Mouse (Mus musculus): ENCODE data around the gene Rab2b. TPM values are rescaled to one million over a fixed set of nuclear protein-coding genes. Genes with fewer than 3 reads are reported as not detected.

The Rab2b gene
- polyA plus RNA-seq, 1 experiment from 2014 or later: 16.4 TPM

GRCm38 (mm10) chr14:52246129-52246528 is 33.2 kb downstream of the Rab2b start:
- H3K4me1 ChIP-seq (ENCODE audit: control insufficient read depth, insufficient read depth, low read length): peaks cover 10% of the 10 kb centered on the region
- H3K4me3 ChIP-seq (ENCODE audit: low read depth, low read length): no peak overlapping the region
- no peak overlapping the region for H3K9ac ChIP-seq (ENCODE audit: low read depth, low read length)
- no peaks in the 10 kb centered on the region for H3K9me3 ChIP-seq (replicated peaks; ENCODE audit: control insufficient read depth, low read length)
- H3K27me3 ChIP-seq (ENCODE audit: control insufficient read depth, insufficient read depth, low read length): no peaks in the 10 kb centered on the region
- 77% methylated on average over 4 of the region's 4 CpGs for WGBS (ENCODE audit: insufficient replicate concordance)
- ATAC-seq (replicated peaks; ENCODE audit: insufficient number of reproducible peaks, low FRiP score, low TSS enrichment): no peak
- H3K27ac ChIP-seq (ENCODE audit: low read depth, low read length): no peak overlapping the region
- no peaks in the 10 kb centered on the region for H3K36me3 ChIP-seq (ENCODE audit: control insufficient read depth, insufficient read depth, low read length)
- no peak overlapping the region for H3K4me2 ChIP-seq

GRCm38 (mm10) chr14:52244690-52245042 is 34.7 kb downstream of the Rab2b start:
- Histone ChIP-seq H3K4me3 (ENCODE audit: low read depth, low read length) (peak overlapping the region; percentile 89), H3K4me1 (ENCODE audit: control insufficient read depth, insufficient read depth, low read length) (peaks cover 10% of the 10 kb centered on the region), H3K36me3 (ENCODE audit: control insufficient read depth, insufficient read depth, low read length) (no peaks in the 10 kb centered on the region), H3K4me2 (peak overlapping the region; percentile 84), H3K9me3 (replicated peaks; ENCODE audit: control insufficient read depth, low read length) (no peaks in the 10 kb centered on the region), H3K9ac (ENCODE audit: low read depth, low read length) (peak overlapping the region; percentile 87), H3K27me3 (ENCODE audit: control insufficient read depth, insufficient read depth, low read length) (no peaks in the 10 kb centered on the region), H3K27ac (ENCODE audit: low read depth, low read length) (peak overlapping the region; percentile 70)
- WGBS (ENCODE audit: insufficient replicate concordance): 8% methylated on average over 7 of the region's 7 CpGs
- ATAC-seq (replicated peaks; ENCODE audit: insufficient number of reproducible peaks, low FRiP score, low TSS enrichment): peak; percentile 66

GRCm38 (mm10) chr14:52244041-52244689 is 35.2 kb downstream of the Rab2b start:
- WGBS (ENCODE audit: insufficient replicate concordance): 0% methylated on average over 32 of the region's 32 CpGs
- H3K27ac ChIP-seq (ENCODE audit: low read depth, low read length): peak overlapping the region; percentile 70
- H3K4me3 ChIP-seq (ENCODE audit: low read depth, low read length): peak overlapping the region; percentile 89
- peak; percentile 96 for ATAC-seq (replicated peaks; ENCODE audit: insufficient number of reproducible peaks, low FRiP score, low TSS enrichment)
- H3K9me3 ChIP-seq (replicated peaks; ENCODE audit: control insufficient read depth, low read length): no peaks in the 10 kb centered on the region
- peak overlapping the region; percentile 84 for H3K4me2 ChIP-seq
- H3K27me3 ChIP-seq (ENCODE audit: control insufficient read depth, insufficient read depth, low read length): no peaks in the 10 kb centered on the region
- no peaks in the 10 kb centered on the region for H3K36me3 ChIP-seq (ENCODE audit: control insufficient read depth, insufficient read depth, low read length)
- peaks cover 10% of the 10 kb centered on the region for H3K4me1 ChIP-seq (ENCODE audit: control insufficient read depth, insufficient read depth, low read length)
- H3K9ac ChIP-seq (ENCODE audit: low read depth, low read length): peak overlapping the region; percentile 87

- no peak for ATAC-seq (replicated peaks; ENCODE audit: insufficient number of reproducible peaks, low FRiP score, low TSS enrichment)
- Histone ChIP-seq H3K36me3 (ENCODE audit: control insufficient read depth, insufficient read depth, low read length) (peaks cover 37% of the 10 kb centered on the region), H3K27me3 (ENCODE audit: control insufficient read depth, insufficient read depth, low read length) (no peaks in the 10 kb centered on the region), H3K27ac (ENCODE audit: low read depth, low read length) (no peak overlapping the region), H3K9ac (ENCODE audit: low read depth, low read length) (no peak overlapping the region), H3K4me3 (ENCODE audit: low read depth, low read length) (no peak overlapping the region), H3K4me1 (ENCODE audit: control insufficient read depth, insufficient read depth, low read length) (no peaks in the 10 kb centered on the region), H3K4me2 (no peak overlapping the region), H3K9me3 (replicated peaks; ENCODE audit: control insufficient read depth, low read length) (no peaks in the 10 kb centered on the region)
- WGBS (ENCODE audit: insufficient replicate concordance): 93% methylated on average over 1 of the region's 1 CpGs
Observed at GRCm38 (mm10) chr14:52236216-52236615, 43.1 kb downstream of the Rab2b start.

- Histone ChIP-seq H3K9ac (ENCODE audit: low read depth, low read length) (no peak overlapping the region), H3K4me1 (ENCODE audit: control insufficient read depth, insufficient read depth, low read length) (no peaks in the 10 kb centered on the region)
- no peak for ATAC-seq (replicated peaks; ENCODE audit: insufficient number of reproducible peaks, low FRiP score, low TSS enrichment)
Observed at GRCm38 (mm10) chr14:52235165-52235564, 44.2 kb downstream of the Rab2b start.

GRCm38 (mm10) chr14:52232249-52232648 is 47.1 kb downstream of the Rab2b start:
- H3K36me3 ChIP-seq (ENCODE audit: control insufficient read depth, insufficient read depth, low read length): peaks cover 56% of the 10 kb centered on the region
- H3K9ac ChIP-seq (ENCODE audit: low read depth, low read length): no peak overlapping the region
- 75% methylated on average over 6 of the region's 6 CpGs for WGBS (ENCODE audit: insufficient replicate concordance)
- H3K4me2 ChIP-seq: no peak overlapping the region
- no peak overlapping the region for H3K27ac ChIP-seq (ENCODE audit: low read depth, low read length)
- no peaks in the 10 kb centered on the region for H3K9me3 ChIP-seq (replicated peaks; ENCODE audit: control insufficient read depth, low read length)
- no peaks in the 10 kb centered on the region for H3K4me1 ChIP-seq (ENCODE audit: control insufficient read depth, insufficient read depth, low read length)
- H3K4me3 ChIP-seq (ENCODE audit: low read depth, low read length): no peak overlapping the region
- ATAC-seq (replicated peaks; ENCODE audit: insufficient number of reproducible peaks, low FRiP score, low TSS enrichment): no peak
- no peaks in the 10 kb centered on the region for H3K27me3 ChIP-seq (ENCODE audit: control insufficient read depth, insufficient read depth, low read length)

More at GRCm38 (mm10) chr14:52235165-52235564, 44.2 kb downstream of the Rab2b start:
- 95% methylated on average over 7 of the region's 7 CpGs for WGBS (ENCODE audit: insufficient replicate concordance)
- Histone ChIP-seq H3K36me3 (ENCODE audit: control insufficient read depth, insufficient read depth, low read length) (peaks cover 47% of the 10 kb centered on the region), H3K4me2 (no peak overlapping the region), H3K27me3 (ENCODE audit: control insufficient read depth, insufficient read depth, low read length) (no peaks in the 10 kb centered on the region), H3K9me3 (replicated peaks; ENCODE audit: control insufficient read depth, low read length) (no peaks in the 10 kb centered on the region), H3K27ac (ENCODE audit: low read depth, low read length) (no peak overlapping the region), H3K4me3 (ENCODE audit: low read depth, low read length) (no peak overlapping the region)

GRCm38 (mm10) chr14:52225972-52226371 is 53.4 kb downstream of the Rab2b start:
- WGBS (ENCODE audit: insufficient replicate concordance): 74% methylated on average over 2 of the region's 2 CpGs
- Histone ChIP-seq H3K9ac (ENCODE audit: low read depth, low read length) (no peak overlapping the region), H3K4me3 (ENCODE audit: low read depth, low read length) (no peak overlapping the region)

GRCm38 (mm10) chr14:52217261-52217660 is 62.1 kb downstream of the Rab2b start:
- Histone ChIP-seq H3K4me1 (ENCODE audit: control insufficient read depth, insufficient read depth, low read length) (no peaks in the 10 kb centered on the region), H3K27ac (ENCODE audit: low read depth, low read length) (no peak overlapping the region), H3K4me3 (ENCODE audit: low read depth, low read length) (no peak overlapping the region), H3K36me3 (ENCODE audit: control insufficient read depth, insufficient read depth, low read length) (peaks cover 58% of the 10 kb centered on the region), H3K4me2 (no peak overlapping the region), H3K9me3 (replicated peaks; ENCODE audit: control insufficient read depth, low read length) (no peaks in the 10 kb centered on the region), H3K9ac (ENCODE audit: low read depth, low read length) (no peak overlapping the region), H3K27me3 (ENCODE audit: control insufficient read depth, insufficient read depth, low read length) (no peaks in the 10 kb centered on the region)
- 90% methylated on average over 5 of the region's 5 CpGs for WGBS (ENCODE audit: insufficient replicate concordance)
- ATAC-seq (replicated peaks; ENCODE audit: insufficient number of reproducible peaks, low FRiP score, low TSS enrichment): no peak

More at GRCm38 (mm10) chr14:52225972-52226371, 53.4 kb downstream of the Rab2b start:
- Histone ChIP-seq H3K4me2 (no peak overlapping the region), H3K4me1 (ENCODE audit: control insufficient read depth, insufficient read depth, low read length) (no peaks in the 10 kb centered on the region), H3K27ac (ENCODE audit: low read depth, low read length) (no peak overlapping the region), H3K27me3 (ENCODE audit: control insufficient read depth, insufficient read depth, low read length) (no peaks in the 10 kb centered on the region), H3K9me3 (replicated peaks; ENCODE audit: control insufficient read depth, low read length) (no peaks in the 10 kb centered on the region), H3K36me3 (ENCODE audit: control insufficient read depth, insufficient read depth, low read length) (peaks cover 28% of the 10 kb centered on the region)
- no peak for ATAC-seq (replicated peaks; ENCODE audit: insufficient number of reproducible peaks, low FRiP score, low TSS enrichment)

Data from heart, embryonic 11.5 days (tissue).